Mouse (Mus musculus) mouse embryonic stem cell (cell line): ENCODE results near the gene Apbb1.

Experiments
- in situ Hi-C, 2 experiments: fragments of 300-500 bp; cut with MboI; formaldehyde crosslinking; loops; 1 replicate in 1 of 2; 3 replicates in 1 of 2; pipeline ENCODE4 v1.14.3; 2019 to 2020; ENCODE audit warnings: low sequenced_read_pairs in 2 of 2, low pct_unique_long_range_greater_than_20kb in 1 of 2, mixed read lengths in 1 of 2; ENCODE audit not compliant: unreplicated experiment in 1 of 2

Gene Apbb1

DNA sequence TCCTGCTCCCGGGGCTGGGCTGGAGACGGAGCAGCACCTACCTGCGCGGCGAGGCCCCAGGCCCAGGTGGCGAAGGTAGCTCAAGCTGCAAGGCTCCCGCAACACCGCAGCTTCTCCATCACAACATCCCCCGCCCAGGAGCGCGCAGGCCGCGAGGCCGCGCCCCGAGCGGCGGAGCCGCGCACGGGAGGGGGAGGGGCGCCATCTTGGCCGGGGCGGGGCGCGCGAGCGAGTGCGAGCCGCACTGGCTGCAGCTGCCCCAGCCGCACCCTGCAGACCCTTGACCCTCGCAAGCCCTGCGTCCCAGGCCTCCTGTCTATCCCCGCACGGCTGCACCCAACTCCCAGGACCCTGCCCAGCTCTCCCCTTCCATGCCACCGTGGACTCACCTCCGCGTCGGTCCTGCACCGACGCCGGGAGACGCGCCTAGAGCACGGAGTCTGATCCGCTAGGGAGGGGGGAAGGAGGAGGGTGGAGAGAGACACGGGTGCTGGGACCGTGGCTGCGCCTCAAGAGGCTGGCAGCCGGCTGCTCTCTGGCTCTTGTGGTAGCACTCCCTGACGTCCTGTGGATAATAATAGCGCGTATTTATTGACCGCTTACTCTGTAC lies at the start of gene Apbb1:
Apbb1 (minus strand) TSS at position 560 of the 610 bp plus-strand sequence.
- in situ Hi-C loops, result no loop called here

- in situ Hi-C loops, result no loop called here
Measured at GRCm38 (mm10) chr7:105628633-105629032, 47.2 kb upstream of the Apbb1 start.

DNA sequence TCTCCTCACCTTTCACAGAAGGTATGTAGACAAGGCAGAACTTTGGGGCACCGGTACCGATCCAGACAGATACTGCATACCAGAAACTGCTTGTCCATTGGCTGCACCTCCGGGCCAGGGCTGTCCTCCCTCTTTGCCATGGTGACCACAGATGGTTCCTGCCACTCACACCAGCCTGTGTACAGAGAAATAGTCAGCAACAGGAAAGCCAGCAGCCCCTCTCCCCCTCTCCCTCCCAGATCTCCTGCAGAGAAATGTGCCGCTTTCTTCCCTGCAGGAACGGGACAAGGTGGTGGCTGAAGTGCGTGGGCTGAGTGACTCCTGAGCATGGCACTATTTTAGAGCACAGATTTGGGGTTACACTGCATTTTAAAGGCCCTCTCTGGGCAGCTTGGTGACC lies 43.9 kb upstream of the Apbb1 start:
- in situ Hi-C loops, result no loop called here

- in situ Hi-C loops, result no loop called here
Measured at GRCm38 (mm10) chr7:105621646-105622292, 40.3 kb upstream of the Apbb1 start.

DNA sequence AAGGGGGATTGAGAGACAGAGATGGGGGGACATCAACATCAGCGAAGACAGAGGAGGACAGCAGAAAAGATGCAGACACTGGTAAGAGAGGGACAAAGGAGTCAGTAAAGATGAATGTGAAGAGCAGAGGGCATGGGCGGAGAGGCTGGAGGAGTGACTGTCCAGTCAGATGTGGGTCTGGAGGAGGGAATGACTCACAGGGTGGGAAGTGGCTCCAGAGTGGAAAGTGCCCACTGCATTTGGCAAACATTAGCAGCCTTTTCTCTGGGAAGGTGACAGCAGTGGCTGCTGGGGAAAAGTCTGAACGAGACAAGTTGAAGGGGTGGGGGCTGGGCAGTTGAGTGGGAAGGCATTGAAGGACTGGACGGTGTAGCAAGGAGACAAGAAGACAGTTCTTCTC lies 39.6 kb upstream of the Apbb1 start:
- in situ Hi-C loops, result no loop called here

- in situ Hi-C loops, result no loop called here
Measured at GRCm38 (mm10) chr7:105619701-105620100, 38.2 kb upstream of the Apbb1 start.

DNA sequence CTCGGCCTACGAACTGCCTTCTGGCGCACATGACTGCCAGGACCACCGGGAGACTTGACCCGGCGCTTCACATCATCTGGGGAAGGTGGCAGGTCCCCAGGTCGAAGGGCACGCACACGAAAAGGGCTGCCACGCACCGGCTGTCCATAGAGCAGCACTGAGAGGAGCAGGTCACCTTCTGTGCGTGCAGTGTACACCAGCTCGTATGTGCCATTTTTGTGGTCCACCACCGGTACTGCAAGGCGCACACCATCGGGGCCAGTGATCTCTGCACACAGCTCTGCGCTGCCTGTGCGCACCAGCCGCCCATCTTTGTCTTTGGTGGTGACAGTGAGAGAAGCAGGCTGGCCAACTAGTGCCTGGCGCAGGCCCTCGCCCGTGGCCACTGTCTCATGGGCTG lies 36.4 kb upstream of the Apbb1 start:
- in situ Hi-C loops, result no loop called here

- in situ Hi-C loops, result no loop called here
Measured at GRCm38 (mm10) chr7:105616561-105616960, 35.1 kb upstream of the Apbb1 start.

GRCm38 (mm10) chr7:105615720-105616119 lies 34.3 kb upstream of the Apbb1 start:
- in situ Hi-C loops, result no loop called here

DNA sequence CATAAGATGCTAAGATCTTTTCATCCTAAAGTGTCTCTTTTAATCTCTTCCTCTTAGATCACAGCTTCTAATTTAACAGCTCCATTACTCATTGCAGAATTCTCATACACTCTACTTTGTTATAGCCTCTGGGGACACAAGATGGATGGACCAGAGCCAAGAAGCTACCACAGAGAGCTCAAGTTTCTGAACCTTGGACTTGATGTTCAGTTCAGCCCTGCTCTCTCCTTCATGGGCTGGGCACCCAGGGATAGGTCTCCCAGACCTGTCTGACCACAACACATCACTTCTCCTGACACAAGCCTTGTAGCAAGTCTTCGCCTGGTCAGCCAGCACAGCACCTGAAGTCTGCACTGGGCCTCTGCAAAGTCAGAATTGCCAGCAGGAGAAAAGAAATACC lies 32.9 kb upstream of the Apbb1 start:
- in situ Hi-C loops, result no loop called here

DNA sequence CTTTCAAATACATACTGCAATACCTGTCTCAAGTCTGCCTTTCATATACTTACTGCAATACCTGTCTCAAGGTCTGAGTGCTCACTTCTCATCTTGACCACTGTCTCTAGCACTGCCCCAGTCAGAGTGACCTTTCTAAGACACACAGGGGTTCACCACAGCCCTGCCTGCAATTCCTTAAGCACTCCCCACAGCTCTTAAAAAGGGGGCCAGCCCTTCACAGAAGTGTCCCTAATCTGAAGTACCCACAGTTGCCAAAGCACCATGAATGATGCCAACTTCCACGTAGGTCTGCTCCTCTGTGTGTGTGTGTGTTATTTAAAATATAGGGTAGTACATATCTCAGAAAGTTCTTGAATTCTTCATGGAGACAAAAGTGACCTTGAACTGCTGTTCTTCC lies 30.3 kb upstream of the Apbb1 start:
- in situ Hi-C loops, result no loop called here

GRCm38 (mm10) chr7:105608467-105608866 lies 27.0 kb upstream of the Apbb1 start:
- in situ Hi-C loops, result no loop called here

DNA sequence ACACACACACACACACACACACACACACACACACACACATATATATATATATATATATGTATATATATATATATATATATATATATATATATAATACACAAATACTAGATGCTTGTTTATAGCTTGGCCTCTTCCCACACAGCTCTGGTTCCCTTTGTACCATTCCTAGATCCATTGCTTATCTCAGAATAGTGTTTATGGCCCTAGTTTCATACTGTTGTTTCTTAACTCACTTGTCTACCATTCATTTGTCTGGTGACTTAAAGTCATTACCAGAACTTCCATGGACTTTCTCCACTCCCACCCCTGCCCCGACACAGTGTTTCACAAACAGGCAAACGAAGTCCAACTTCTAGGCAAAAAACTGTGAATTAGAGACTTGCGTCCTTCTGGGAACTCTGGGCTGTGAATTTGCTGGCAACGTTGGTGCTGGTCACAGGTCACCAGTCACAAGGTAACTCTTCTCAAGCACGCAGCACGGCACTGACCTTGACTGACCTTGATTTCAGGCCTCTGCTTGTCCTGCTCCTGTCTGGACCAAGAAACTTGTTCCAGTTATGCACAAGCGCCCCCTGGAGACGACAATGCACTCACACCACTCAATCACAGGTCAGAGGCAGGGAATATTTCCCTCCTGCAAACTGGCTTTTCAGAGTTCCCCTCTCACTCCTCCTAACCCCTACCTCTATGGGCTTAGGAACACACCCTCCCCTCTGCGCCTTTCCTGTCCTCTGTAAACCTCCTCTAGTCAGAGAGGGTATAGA lies 21.6 kb upstream of the Apbb1 start:
- in situ Hi-C loops, result no loop called here

GRCm38 (mm10) chr7:105590097-105590496 lies 8.6 kb upstream of the Apbb1 start:
- in situ Hi-C loops, result no loop called here

DNA sequence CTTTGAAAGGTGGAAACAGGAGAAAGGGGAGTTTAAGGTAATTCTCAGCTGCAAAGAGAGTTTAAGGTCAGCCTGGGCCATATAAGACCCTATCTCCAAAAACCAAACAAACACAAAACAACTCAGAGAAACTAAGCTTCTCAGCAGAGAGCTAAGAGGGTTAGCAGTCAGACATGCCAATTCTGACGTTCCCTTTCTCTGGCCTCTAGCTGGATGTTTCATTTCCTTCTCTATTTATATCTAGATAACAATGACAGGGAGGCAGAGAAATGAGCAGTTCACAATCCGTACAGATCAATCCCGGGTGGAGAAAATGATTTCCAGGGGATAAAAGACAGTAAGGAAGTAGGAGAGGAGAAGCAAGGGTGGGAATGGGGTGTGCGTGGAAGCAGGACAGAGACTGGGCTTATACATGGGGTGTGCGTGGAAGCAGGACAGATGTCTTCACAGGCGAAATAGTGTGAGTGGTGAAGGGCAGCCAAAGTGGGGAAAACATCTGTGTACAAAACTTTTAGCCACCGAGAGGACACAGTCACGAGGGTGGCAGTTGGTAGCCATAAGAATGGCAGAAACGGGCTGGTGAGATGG lies 7.0 kb upstream of the Apbb1 start:
- in situ Hi-C loops, result no loop called here

DNA sequence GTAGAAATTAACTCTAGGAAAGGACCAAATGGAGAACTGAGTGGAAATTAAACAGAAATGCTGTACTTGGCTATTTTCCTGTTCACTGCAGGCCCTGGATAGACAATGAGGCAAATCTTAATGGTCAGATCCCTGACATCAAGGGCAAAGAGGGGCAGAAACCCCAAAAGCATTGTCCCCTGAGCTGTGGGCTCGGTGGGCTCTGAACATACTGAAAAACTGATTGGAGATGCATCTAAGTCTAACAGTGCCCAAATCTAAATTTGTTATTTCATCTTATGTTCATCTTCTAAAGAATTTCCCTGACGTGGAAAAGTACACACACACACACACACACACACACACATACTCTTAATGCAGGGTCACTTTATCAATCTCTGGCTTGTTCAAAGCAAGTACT lies 506 bp upstream of the Apbb1 start:
- in situ Hi-C loops, result no loop called here

DNA sequence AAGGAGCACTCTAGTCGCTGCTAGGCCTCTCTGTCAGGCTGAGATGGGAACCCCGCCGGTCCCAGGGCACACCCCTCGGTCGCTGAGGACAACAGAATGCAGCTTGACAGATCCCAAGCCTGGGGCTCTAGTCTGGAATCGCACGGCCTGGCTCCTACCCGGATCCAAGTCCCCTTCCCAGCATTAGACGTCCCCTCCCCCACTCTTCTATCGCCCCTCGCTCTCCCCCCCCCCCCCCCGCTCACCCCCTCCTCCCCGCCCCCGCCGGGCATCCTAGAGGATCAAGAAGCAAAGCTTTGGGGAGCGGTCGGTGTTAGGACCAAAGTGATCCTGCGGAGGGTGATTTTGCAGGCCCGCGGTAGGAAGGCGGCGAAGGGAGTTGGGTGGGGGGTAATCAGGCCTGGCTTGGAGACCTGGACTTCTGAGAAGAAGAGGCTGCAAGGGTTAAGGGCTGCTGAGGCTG lies 795 bp downstream of the Apbb1 start:
- in situ Hi-C loops, result no loop called here

DNA sequence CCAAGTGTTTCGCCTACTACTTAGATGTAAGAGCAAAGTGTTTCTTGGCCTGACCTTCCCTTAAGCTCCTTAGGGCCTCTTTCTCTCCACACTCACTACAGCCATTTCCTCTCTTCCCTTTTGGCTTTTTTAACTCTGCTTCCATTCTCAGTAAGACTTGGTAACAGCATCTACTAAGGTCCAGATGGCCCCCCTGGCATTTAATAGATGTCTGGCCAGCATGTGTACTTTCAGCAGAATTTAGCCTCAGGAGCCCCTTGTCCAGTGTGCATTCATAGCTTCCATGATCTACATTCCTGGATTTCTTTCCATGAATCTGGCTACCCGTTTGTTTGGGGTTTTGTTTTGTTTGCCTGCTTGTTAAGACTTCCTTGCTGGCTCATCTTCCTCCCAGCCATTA lies 3.0 kb downstream of the Apbb1 start:
- in situ Hi-C loops, result no loop called here

GRCm38 (mm10) chr7:105577377-105577871 lies 4.0 kb downstream of the Apbb1 start:
- in situ Hi-C loops, result no loop called here
